Mouse (Mus musculus): ENCODE measurements around the gene Noxo1. TPM values are rescaled to one million over a fixed set of nuclear protein-coding genes. Genes with fewer than 3 reads are reported as not detected.
"Not testable (repeated sequence)": the region's sequence is repeated elsewhere in the genome, so short reads cannot be mapped to it uniquely, and the experiment has no call there.

The Noxo1 gene
- polyA plus RNA-seq, 1 experiment from 2014 or later = 2.4 TPM

- H3K27me3 ChIP-seq = peaks cover 9% of the 10 kb centered on the region
- in situ Hi-C loops (cut with MboI; ENCODE audit: low pct_unique_long_range_greater_than_20kb) = loop anchor here (10.0 kb wide), 1 partner anchor 190 kb away; no protein-coding TSS in a partner anchor
- TF ChIP-seq CTCF (IDR thresholded peaks at IDR 0.05) = no peak
- CTCF ChIA-PET = interaction anchor here (1.3 to 2.6 kb wide), 4 partner anchors 11 to 127 kb away, joined by 3 to 14 read pairs (median 4); partner anchors contain the start of gene Traf7
- POLR2A ChIA-PET = interaction anchor here (1.6 kb wide), 1 partner anchor 22 kb away, joined by 5 read pairs; the partner anchor contains the start of genes Nthl1 and Tsc2
- no peak for DNase-seq (ENCODE audit: low read depth, low spot score)
- ATAC-seq = no peak
Observed at GRCm38 (mm10) chr17:24654969-24655368, 41.1 kb upstream of the Noxo1 start.

- ATAC-seq (no peak), DNase-seq (ENCODE audit: low read depth, low spot score) (no peak)
- ChIA-PET CTCF (interaction anchor here (1.2 kb wide), 1 partner anchor 11 kb away, joined by 4 read pairs; the partner anchor contains the start of gene Zfp598), POLR2A (interaction anchor here (1.0 kb wide), 1 partner anchor 11 kb away, joined by 3 read pairs; no protein-coding TSS in a partner anchor)
- H3K27me3 ChIP-seq = peaks cover 9% of the 10 kb centered on the region
- no peak for TF ChIP-seq CTCF (IDR thresholded peaks at IDR 0.05)
- in situ Hi-C loops (cut with MboI; ENCODE audit: low pct_unique_long_range_greater_than_20kb) = loop anchor here (10.0 kb wide), 1 partner anchor 193 kb away; no protein-coding TSS in a partner anchor
Observed at GRCm38 (mm10) chr17:24658017-24658758, 37.8 kb upstream of the Noxo1 start, which contains the start of gene Npw. Gene Npw (minus strand): TSS chr17:24658457.

GRCm38 (mm10) chr17:24667011-24667410 is 29.0 kb upstream of the Noxo1 start:
- ChIA-PET POLR2A (interaction anchor here (0.8 to 1.0 kb wide), 2 partner anchors 10 to 15 kb away, joined by 3 read pairs; no protein-coding TSS in a partner anchor), CTCF (interaction anchor here (0.7 to 2.9 kb wide), 12 partner anchors 9 to 137 kb away, joined by 3 to 14 read pairs (median 4); partner anchors contain the start of gene Slc9a3r2)
- H3K27me3 ChIP-seq; DNase-seq (ENCODE audit: low read depth, low spot score); in situ Hi-C loops (cut with MboI; ENCODE audit: low pct_unique_long_range_greater_than_20kb); ATAC-seq: not testable (repeated sequence)

GRCm38 (mm10) chr17:24667416-24667815 is 28.6 kb upstream of the Noxo1 start:
- H3K27me3 ChIP-seq = no peaks in the 10 kb centered on the region
- ATAC-seq (no peak), DNase-seq (ENCODE audit: low read depth, low spot score) (no peak)
- ChIA-PET POLR2A (interaction anchor here (1.0 kb wide), 1 partner anchor 10 kb away, joined by 3 read pairs; no protein-coding TSS in a partner anchor), CTCF (interaction anchor here (0.7 to 2.9 kb wide), 15 partner anchors 9 to 206 kb away, joined by 3 to 14 read pairs (median 3); partner anchors contain the start of genes Nthl1, Slc9a3r2 and Tsc2)
- in situ Hi-C loops (cut with MboI; ENCODE audit: low pct_unique_long_range_greater_than_20kb) = no loop called here
- peak; percentile 86 for TF ChIP-seq CTCF (IDR thresholded peaks at IDR 0.05)

- H3K27me3 ChIP-seq; in situ Hi-C loops (cut with MboI; ENCODE audit: low pct_unique_long_range_greater_than_20kb); DNase-seq (ENCODE audit: low read depth, low spot score); ATAC-seq: not testable (repeated sequence)
- POLR2A ChIA-PET = interaction anchor here (0.6 to 1.7 kb wide), 6 partner anchors 12 to 196 kb away, joined by 3 to 4 read pairs (median 4); partner anchors contain the start of gene Tbl3
- CTCF ChIA-PET = interaction anchor here (0.9 to 2.9 kb wide), 9 partner anchors 8 to 197 kb away, joined by 3 to 14 read pairs (median 3); partner anchors contain the start of genes Nthl1, Traf7 and Tsc2
Observed at GRCm38 (mm10) chr17:24669214-24669544, 26.9 kb upstream of the Noxo1 start.

GRCm38 (mm10) chr17:24669545-24670245 is 26.3 kb upstream of the Noxo1 start, which contains the start of gene Zfp598:
Gene Zfp598 (plus strand): TSS chr17:24669687.
- ChIA-PET POLR2A (interaction anchor here (0.7 to 2.0 kb wide), 9 partner anchors 12 to 197 kb away, joined by 3 to 7 read pairs (median 4); partner anchors contain the start of genes Nthl1, Syngr3, Tbl3 and Tsc2), CTCF (interaction anchor here (0.9 to 1.7 kb wide), 9 partner anchors 8 to 197 kb away, joined by 3 to 5 read pairs (median 3); partner anchors contain the start of genes Nthl1, Traf7 and Tsc2)
- H3K27me3 ChIP-seq = no peaks in the 10 kb centered on the region
- in situ Hi-C loops (cut with MboI; ENCODE audit: low pct_unique_long_range_greater_than_20kb) = no loop called here
- DNase-seq (ENCODE audit: low read depth, low spot score) = peak; percentile 51
- ATAC-seq = peak; percentile 85
- TF ChIP-seq CTCF (IDR thresholded peaks at IDR 0.05) = no peak

- no peaks in the 10 kb centered on the region for H3K27me3 ChIP-seq
- CTCF ChIA-PET = interaction anchor here (1.1 to 1.7 kb wide), 5 partner anchors 19 to 198 kb away, joined by 3 to 5 read pairs (median 4); partner anchors contain the start of genes Nthl1 and Tsc2
- ATAC-seq = no peak
- no peak for TF ChIP-seq CTCF (IDR thresholded peaks at IDR 0.05)
- no peak for DNase-seq (ENCODE audit: low read depth, low spot score)
- in situ Hi-C loops (cut with MboI; ENCODE audit: low pct_unique_long_range_greater_than_20kb) = no loop called here
- POLR2A ChIA-PET = interaction anchor here (0.8 to 2.0 kb wide), 9 partner anchors 15 to 197 kb away, joined by 3 to 7 read pairs (median 4); partner anchors contain the start of genes Nthl1, Syngr3, Tbl3 and Tsc2
Observed at GRCm38 (mm10) chr17:24670246-24670844, 25.7 kb upstream of the Noxo1 start.

GRCm38 (mm10) chr17:24671346-24671745 is 24.7 kb upstream of the Noxo1 start:
- no peak for TF ChIP-seq CTCF (IDR thresholded peaks at IDR 0.05)
- no peaks in the 10 kb centered on the region for H3K27me3 ChIP-seq
- ATAC-seq (no peak), DNase-seq (ENCODE audit: low read depth, low spot score) (no peak)
- ChIA-PET CTCF (interaction anchor here (1.1 to 1.7 kb wide), 4 partner anchors 35 to 133 kb away, joined by 3 to 4 read pairs (median 4); partner anchors contain the start of genes Nthl1, Tbl3 and Tsc2), POLR2A (interaction anchor here (1.1 to 2.0 kb wide), 2 partner anchors 19 to 50 kb away, joined by 3 to 7 read pairs; partner anchors contain the start of gene Syngr3)
- in situ Hi-C loops (cut with MboI; ENCODE audit: low pct_unique_long_range_greater_than_20kb) = no loop called here

GRCm38 (mm10) chr17:24672141-24672540 is 23.9 kb upstream of the Noxo1 start:
- CTCF ChIA-PET = interaction anchor here (1.1 to 1.3 kb wide), 2 partner anchors 34 to 40 kb away, joined by 4 read pairs; partner anchors contain the start of genes Nthl1, Tbl3 and Tsc2
- in situ Hi-C loops (cut with MboI; ENCODE audit: low pct_unique_long_range_greater_than_20kb) = no loop called here
- no peak for ATAC-seq
- no peak for TF ChIP-seq CTCF (IDR thresholded peaks at IDR 0.05)
- DNase-seq (ENCODE audit: low read depth, low spot score) = no peak
- H3K27me3 ChIP-seq = no peaks in the 10 kb centered on the region
- POLR2A ChIA-PET = no interaction called here

Data from Patski (cell line).